Mouse (Mus musculus): ENCODE measurements at regions not wholly inside any gene's neighbourhood (a gene's known extent, or its start where the extent isn't known, plus 50 kb on each side); places are given as distances from the start of the nearest gene placed in this dataset.

- TF ChIP-seq CTCF (IDR thresholded peaks at IDR 0.05; ENCODE audit: borderline replicate concordance, insufficient read depth, low read depth, low read length) (no peak), POLR2A (IDR thresholded peaks at IDR 0.05; ENCODE audit: borderline replicate concordance, insufficient read depth, low read length) (no peak)
Measured at GRCm38 (mm10) chr10:126526186-126526585, 375.0 kb downstream of the Atp23 start.

All from cerebellum, adult 2 months (tissue).